Mouse (Mus musculus) midbrain, postnatal 0 days (tissue): ENCODE measurements around the gene Tmem59. TPM values are rescaled to one million over a fixed set of nuclear protein-coding genes. Genes with fewer than 3 reads are reported as not detected.

ENCODE experiments used
- ATAC-seq: fragments of 200-750 bp; cut with Nextera tagmentation; 2 replicates; pipeline ENCODE4 v1.8.0; 2017; ENCODE audit warnings: moderate number of reproducible peaks, mild to moderate bottlenecking, moderate TSS enrichment, moderate library complexity; ENCODE audit not compliant: low FRiP score
- DNase-seq: peaks from one replicate; pipeline ENCODE4 v3.0.0-alpha.2; 2015; ENCODE audit warnings: low spot score
- H3K27ac ChIP-seq: fragments of 300-500 bp; sonication (generic); 2 replicates; pipeline ENCODE4 v1.5.1; 2014; ENCODE audit warnings: low read depth, mild to moderate bottlenecking, low read length, mixed read lengths
- H3K27me3 ChIP-seq: fragments of 300-500 bp; sonication (generic); 2 replicates; pipeline ENCODE4 v1.6.1; 2014; ENCODE audit warnings: low read length, control low read depth, mixed read lengths; ENCODE audit not compliant: insufficient read depth
- H3K36me3 ChIP-seq: fragments of 300-500 bp; sonication (generic); 2 replicates; pipeline ENCODE4 v1.6.1; 2014; ENCODE audit warnings: low read length, control low read depth, mixed read lengths; ENCODE audit not compliant: insufficient read depth
- H3K4me1 ChIP-seq: fragments of 300-500 bp; sonication (generic); 2 replicates; pipeline ENCODE4 v1.6.1; 2014; ENCODE audit warnings: mild to moderate bottlenecking, control low read depth, antibody characterized with exemption, low read length, mixed read lengths; ENCODE audit not compliant: insufficient read depth
- H3K4me2 ChIP-seq: fragments of 300-500 bp; sonication (generic); 2 replicates; pipeline ENCODE4 v1.6.1; 2014; ENCODE audit warnings: low read depth, mild to moderate bottlenecking, low read length, mixed read lengths; ENCODE audit not compliant: poor library complexity, severe bottlenecking
- H3K4me3 ChIP-seq: fragments of 300-500 bp; sonication (generic); 2 replicates; pipeline ENCODE4 v1.5.1; 2014; ENCODE audit warnings: low read depth, mild to moderate bottlenecking, low read length, moderate library complexity
- H3K9ac ChIP-seq: fragments of 300-500 bp; sonication (generic); replicated peaks from 2 replicates; pipeline ENCODE4 v1.6.1; 2014; ENCODE audit warnings: mild to moderate bottlenecking, low read length, moderate library complexity, mixed read lengths; ENCODE audit not compliant: poor library complexity, severe bottlenecking
- H3K9me3 ChIP-seq: fragments of 300-500 bp; sonication (generic); 2 replicates; pipeline ENCODE4 v1.6.1; 2016; ENCODE audit warnings: low read length, control low read depth
- CTCF ChIP-seq: IDR thresholded peaks from 2 replicates; pipeline ENCODE4 v1.5.1; 2016; ENCODE audit warnings: antibody characterized with exemption, mild to moderate bottlenecking
- WGBS: fragments of 180-500 bp; shearing (Covaris S2); extraction: QIAGEN DNeasy Blood & Tissue Kit; methylation state at CpG from one replicate; pipeline ENCODE4 v1.1.7; 2014; 5-methylcytosine and 5-hydroxymethylcytosine counted together
- polyA plus RNA-seq: library from polyadenylated mRNA; unstranded; fragments of >200 nt; fragmentation: Nextera tagmentation; extraction: Ambion mirVana; gene quantifications from 2 replicates; pipeline ENCODE4 v1.2.1, GENCODE M21; 2015
- total RNA-seq: library from RNA; depleted of rRNA; stranded (reverse); fragments of >200 nt; gene quantifications from 2 replicates; pipeline ENCODE4 v1.2.3, GENCODE M21; 2014

Tmem59 gene
- total and polyA plus RNA-seq, 2 experiments from 2014 or later = 127 to 347 TPM

- peaks cover 14% of the 10 kb centered on the region for H3K36me3 ChIP-seq
- H3K4me1 ChIP-seq = peaks cover 4% of the 10 kb centered on the region; the same call in 1 of the 2 replicates
- no peak for ATAC-seq
- no peak overlapping the region for H3K27ac ChIP-seq
- no peak for TF ChIP-seq CTCF
- H3K9ac ChIP-seq = no peak overlapping the region
- DNase-seq = no peak
- H3K27me3 ChIP-seq = no peaks in the 10 kb centered on the region
- 79% methylated on average over 2 of the region's 2 CpGs for WGBS
- H3K4me3 ChIP-seq = no peak overlapping the region
- no peak overlapping the region for H3K4me2 ChIP-seq
- no peaks in the 10 kb centered on the region for H3K9me3 ChIP-seq
These were observed 4.6 kb downstream of the Tmem59 start for GRCm38 (mm10) chr4:107182796-107183195.

GRCm38 (mm10) chr4:107183203-107183602, 5.0 kb downstream of the Tmem59 start:
- Histone ChIP-seq H3K36me3 (peaks cover 14% of the 10 kb centered on the region), H3K4me2 (no peak overlapping the region), H3K4me3 (no peak overlapping the region), H3K27ac (no peak overlapping the region), H3K27me3 (no peaks in the 10 kb centered on the region), H3K9me3 (no peaks in the 10 kb centered on the region), H3K4me1 (peaks cover 4% of the 10 kb centered on the region; the same call in 1 of the 2 replicates), H3K9ac (no peak overlapping the region)
- 91% methylated on average over 4 of the region's 4 CpGs for WGBS
- TF ChIP-seq CTCF = no peak
- DNase-seq = no peak
- ATAC-seq = no peak

- H3K4me2 ChIP-seq = no peak overlapping the region
- DNase-seq (no peak), ATAC-seq (no peak)
- TF ChIP-seq CTCF = no peak
- no peak overlapping the region for H3K27ac ChIP-seq
- peaks cover 32% of the 10 kb centered on the region for H3K36me3 ChIP-seq
- H3K4me3 ChIP-seq = no peak overlapping the region
- no peaks in the 10 kb centered on the region for H3K27me3 ChIP-seq
- H3K4me1 ChIP-seq = peaks cover 2% of the 10 kb centered on the region; the same call in 1 of the 2 replicates
- H3K9ac ChIP-seq = no peak overlapping the region
- WGBS = 62% methylated on average over 3 of the region's 3 CpGs
- no peaks in the 10 kb centered on the region for H3K9me3 ChIP-seq
These were observed 7.5 kb downstream of the Tmem59 start for GRCm38 (mm10) chr4:107185703-107186102.

- Histone ChIP-seq H3K4me3 (no peak overlapping the region), H3K27me3 (no peaks in the 10 kb centered on the region), H3K9me3 (no peaks in the 10 kb centered on the region), H3K9ac (no peak overlapping the region), H3K4me2 (no peak overlapping the region), H3K36me3 (peaks cover 51% of the 10 kb centered on the region), H3K27ac (no peak overlapping the region), H3K4me1 (no peaks in the 10 kb centered on the region)
- ATAC-seq = no peak
- no peak for DNase-seq
- WGBS = 96% methylated on average over 3 of the region's 3 CpGs
- 0 out of 2 replicates have a peak, but pooled peaks have one; percentile 19 for TF ChIP-seq CTCF
These were observed 15.6 kb downstream of the Tmem59 start for GRCm38 (mm10) chr4:107193841-107194240.

- Histone ChIP-seq H3K4me2 (no peak overlapping the region), H3K36me3 (peaks cover 48% of the 10 kb centered on the region), H3K27me3 (no peaks in the 10 kb centered on the region), H3K9me3 (no peaks in the 10 kb centered on the region), H3K27ac (no peak overlapping the region), H3K9ac (no peak overlapping the region), H3K4me1 (no peaks in the 10 kb centered on the region), H3K4me3 (no peak overlapping the region)
- no peak for DNase-seq
- TF ChIP-seq CTCF = no peak
- 95% methylated on average over 2 of the region's 2 CpGs for WGBS
- no peak for ATAC-seq
These were observed 18.3 kb downstream of the Tmem59 start for GRCm38 (mm10) chr4:107196454-107196853.

- no peak for ATAC-seq
- H3K27ac ChIP-seq = no peak overlapping the region
- H3K4me1 ChIP-seq = no peaks in the 10 kb centered on the region
- WGBS = 94% methylated on average over 5 of the region's 5 CpGs
- no peaks in the 10 kb centered on the region for H3K27me3 ChIP-seq
- H3K9me3 ChIP-seq = no peaks in the 10 kb centered on the region
- peaks cover 52% of the 10 kb centered on the region for H3K36me3 ChIP-seq
- no peak for TF ChIP-seq CTCF
- H3K4me3 ChIP-seq = no peak overlapping the region
- no peak overlapping the region for H3K9ac ChIP-seq
- H3K4me2 ChIP-seq = no peak overlapping the region
- no peak for DNase-seq
These were observed 19.9 kb downstream of the Tmem59 start for GRCm38 (mm10) chr4:107198072-107198471.
